Comparison of ENCODE assay signal across 9 mouse cellular contexts in the genomic region with DNA sequence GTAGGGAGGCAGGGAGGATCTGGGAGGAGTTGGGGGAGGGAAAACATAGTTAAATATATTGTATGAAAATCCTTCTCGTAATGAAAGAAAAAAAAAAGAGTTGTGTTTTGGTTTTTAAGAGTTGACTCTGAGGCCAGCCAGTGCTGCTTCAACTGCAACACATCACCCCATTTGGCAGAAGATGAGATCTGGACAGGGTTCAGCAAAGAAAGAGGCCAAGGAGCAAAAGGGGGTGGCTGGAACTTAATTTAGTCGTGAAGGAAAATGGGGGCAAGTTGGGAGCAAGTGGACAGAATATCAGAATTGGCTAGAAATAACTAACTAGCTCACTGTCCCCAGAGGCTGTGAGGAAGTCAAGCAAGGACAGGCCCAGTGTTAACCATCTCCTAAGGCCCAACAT. TPM values are rescaled to one million over a fixed set of nuclear protein-coding genes. Genes with fewer than 3 reads are reported as not detected.
DNase-seq lines count a peak whose midpoint lies in the region; ATAC-seq and TF ChIP-seq lines count a peak whose summit lies in the region.
"Had no signal": no experiment of that assay in that cellular context is flagged by ENCODE, and none has a peak within 500 bp of the region (broad histone marks: within the 10 kb centered on the region; RNA-seq: fewer than 3 reads in every experiment).

No protein-coding gene starts in this region.

- 65% methylated on average over 2 of the region's 2 CpGs for WGBS in embryonic facial prominence, embryonic 14.5 days
- WGBS in embryonic facial prominence, embryonic 10.5 days: 77% methylated on average over 2 of the region's 2 CpGs
- 48% methylated on average over 2 of the region's 2 CpGs for WGBS in lung, postnatal 0 days
- 85% methylated on average over 2 of the region's 2 CpGs for WGBS in midbrain, embryonic 16.5 days
- 83% methylated on average over 2 of the region's 2 CpGs for WGBS in hindbrain, embryonic 14.5 days

- H3K27ac ChIP-seq in embryonic facial prominence, embryonic 14.5 days (replicated peaks; ENCODE audit: low read depth, low read length): no peak overlapping the region
- no peak overlapping the region for H3K27ac ChIP-seq in embryonic facial prominence, embryonic 10.5 days (replicated peaks)
- H3K27ac ChIP-seq in lung, postnatal 0 days (ENCODE audit: low read length): no peak overlapping the region
- no peak overlapping the region for H3K27ac ChIP-seq in midbrain, embryonic 16.5 days (ENCODE audit: low read length)
- no peak overlapping the region for H3K27ac ChIP-seq in hindbrain, embryonic 14.5 days

- no peak overlapping the region for H3K4me3 ChIP-seq in embryonic facial prominence, embryonic 14.5 days (ENCODE audit: low read depth, low read length)
- H3K4me3 ChIP-seq in embryonic facial prominence, embryonic 10.5 days: no peak overlapping the region
- no peak overlapping the region for H3K4me3 ChIP-seq in lung, postnatal 0 days (ENCODE audit: low read depth, low read length)
- H3K4me3 ChIP-seq in midbrain, embryonic 16.5 days (ENCODE audit: low read depth, low read length): no peak overlapping the region
- H3K4me3 ChIP-seq in hindbrain, embryonic 14.5 days (replicated peaks; ENCODE audit: low read length): no peak overlapping the region

- intact Hi-C loops in heart, postnatal 14 days (cut with DNase I): no loop called here

- no peak overlapping the region for H3K9ac ChIP-seq in embryonic facial prominence, embryonic 14.5 days (ENCODE audit: low read depth, low read length)
- H3K9ac ChIP-seq in lung, postnatal 0 days (replicated peaks; ENCODE audit: low read depth): no peak overlapping the region
- no peak overlapping the region for H3K9ac ChIP-seq in midbrain, embryonic 16.5 days (ENCODE audit: low read depth, low read length)
- H3K9ac ChIP-seq in hindbrain, embryonic 14.5 days: no peak overlapping the region

- no peak for TF ChIP-seq EP300 in lung, postnatal 0 days (IDR thresholded peaks at IDR 0.05)

- H3K27me3 ChIP-seq in embryonic facial prominence, embryonic 14.5 days (replicated peaks; ENCODE audit: control insufficient read depth, insufficient read depth, low read length): no peaks in the 10 kb centered on the region
- no peaks in the 10 kb centered on the region for H3K27me3 ChIP-seq in embryonic facial prominence, embryonic 10.5 days (replicated peaks; ENCODE audit: low read depth, poor library complexity, severe bottlenecking)
- no peaks in the 10 kb centered on the region for H3K27me3 ChIP-seq in lung, postnatal 0 days (replicated peaks; ENCODE audit: insufficient read depth, low read length)
- H3K27me3 ChIP-seq in midbrain, embryonic 16.5 days (ENCODE audit: control insufficient read depth, insufficient read depth, low read depth, low read length): no peaks in the 10 kb centered on the region
- no peaks in the 10 kb centered on the region for H3K27me3 ChIP-seq in hindbrain, embryonic 14.5 days (ENCODE audit: control insufficient read depth, insufficient read depth, low read length)

- no peaks in the 10 kb centered on the region for H3K36me3 ChIP-seq in embryonic facial prominence, embryonic 14.5 days (ENCODE audit: control insufficient read depth, insufficient read depth, low read length)
- no peaks in the 10 kb centered on the region for H3K36me3 ChIP-seq in embryonic facial prominence, embryonic 10.5 days (replicated peaks)
- no peaks in the 10 kb centered on the region for H3K36me3 ChIP-seq in lung, postnatal 0 days (ENCODE audit: insufficient read depth, low read length)
- no peaks in the 10 kb centered on the region for H3K36me3 ChIP-seq in midbrain, embryonic 16.5 days (ENCODE audit: control insufficient read depth, insufficient read depth, low read length)
- no peaks in the 10 kb centered on the region for H3K36me3 ChIP-seq in hindbrain, embryonic 14.5 days (replicated peaks; ENCODE audit: control insufficient read depth, insufficient read depth)

- no peak overlapping the region for H3K4me2 ChIP-seq in embryonic facial prominence, embryonic 14.5 days (ENCODE audit: low read depth, low read length)
- H3K4me2 ChIP-seq in lung, postnatal 0 days (replicated peaks; ENCODE audit: low read depth, low read length): no peak overlapping the region
- no peak overlapping the region for H3K4me2 ChIP-seq in midbrain, embryonic 16.5 days (ENCODE audit: low read length)
- H3K4me2 ChIP-seq in hindbrain, embryonic 14.5 days (replicated peaks): no peak overlapping the region

- no peaks in the 10 kb centered on the region for H3K9me3 ChIP-seq in embryonic facial prominence, embryonic 14.5 days (ENCODE audit: control insufficient read depth, low read length)
- no peaks in the 10 kb centered on the region for H3K9me3 ChIP-seq in embryonic facial prominence, embryonic 10.5 days
- H3K9me3 ChIP-seq in lung, postnatal 0 days (ENCODE audit: low read length): no peaks in the 10 kb centered on the region
- no peaks in the 10 kb centered on the region for H3K9me3 ChIP-seq in midbrain, embryonic 16.5 days (replicated peaks; ENCODE audit: control insufficient read depth, low read length, poor library complexity, severe bottlenecking)
- no peaks in the 10 kb centered on the region for H3K9me3 ChIP-seq in hindbrain, embryonic 14.5 days (ENCODE audit: control insufficient read depth, low read length)

- TF ChIP-seq CTCF in lung, postnatal 0 days (IDR thresholded peaks at IDR 0.05): no peak

- peak; percentile 36 for DNase-seq in embryonic facial prominence, embryonic 14.5 days (ENCODE audit: low spot score)
- DNase-seq in embryonic facial prominence, embryonic 10.5 days (ENCODE audit: low spot score): no peak
- DNase-seq in adrenal gland, postnatal 10 days: peak; percentile 49
- DNase-seq in heart, postnatal 14 days: peak; percentile 69 to 80
- DNase-seq in lung, postnatal 0 days (ENCODE audit: low spot score): peak; percentile 19
- no peak for DNase-seq in left cerebral cortex, adult 11 months (ENCODE audit: low spot score)
- DNase-seq in hindbrain, embryonic 14.5 days (ENCODE audit: low spot score): no peak
- DNase-seq: cerebellum, adult 11-12 months had no signal

- no peak; the same call in 1 of the 2 replicates for ATAC-seq in embryonic facial prominence, embryonic 14.5 days (ENCODE audit: low read depth)
- no peak for ATAC-seq in lung, postnatal 0 days
- no peak for ATAC-seq in midbrain, embryonic 16.5 days
- ATAC-seq in hindbrain, embryonic 14.5 days (ENCODE audit: low FRiP score): no peak

- H3K4me1 ChIP-seq in embryonic facial prominence, embryonic 14.5 days (ENCODE audit: control insufficient read depth, insufficient read depth, low read length): 0 out of 2 replicates have a peak, but pooled peaks cover 5% of the 10 kb centered on the region
- H3K4me1 ChIP-seq in embryonic facial prominence, embryonic 10.5 days: peaks cover 18% of the 10 kb centered on the region
- H3K4me1 ChIP-seq in lung, postnatal 0 days (ENCODE audit: insufficient read depth, low read depth, low read length): no peaks in the 10 kb centered on the region; the same call in 1 of the 2 replicates
- H3K4me1 ChIP-seq in midbrain, embryonic 16.5 days (ENCODE audit: control insufficient read depth, insufficient read depth, low read length): peaks cover 1% of the 10 kb centered on the region; the same call in 1 of the 2 replicates
- H3K4me1 ChIP-seq in hindbrain, embryonic 14.5 days (replicated peaks; ENCODE audit: control insufficient read depth, insufficient read depth, low read length): peaks cover 6% of the 10 kb centered on the region; the same call in 1 of the 2 replicates

RNA-seq across cellular contexts. Expression of gene Adamts12, which starts 51.7 kb away (rescaled TPM):
- polyA plus RNA-seq in embryonic facial prominence, embryonic 14.5 days (2014; fragmentation: Nextera tagmentation; extraction: Ambion mirVana): 12.8 and 13.6 TPM in 2 replicates
- 1.8 TPM in 2 replicates for polyA plus RNA-seq in embryonic facial prominence, embryonic 10.5 days (2016; fragmentation: Nextera tagmentation; extraction: Ambion mirVana)
- total RNA-seq in adrenal gland, postnatal 10 days (2021): 10 to 100 TPM; 16.9 to 19.2 TPM
- 10 to 100 TPM; 17.4 to 17.9 TPM for total RNA-seq in heart, postnatal 14 days (2021)
- polyA plus RNA-seq in lung, postnatal 0 days (2015; fragmentation: Nextera tagmentation; extraction: Ambion mirVana): 1.9 and 2.2 TPM in 2 replicates
- 1.1 and 1.5 TPM in 2 replicates for polyA plus RNA-seq in midbrain, embryonic 16.5 days (2015; fragmentation: Nextera tagmentation; extraction: Ambion mirVana)
- 2.0 and 3.1 TPM in 2 replicates for polyA plus RNA-seq in hindbrain, embryonic 14.5 days (2014; fragmentation: Nextera tagmentation; extraction: Ambion mirVana)

Comparison
In these comparisons a context has a peak if more than half of its experiments do, and no peak if none do; other contexts are left out.
1. DNase-seq: peak in embryonic facial prominence, embryonic 14.5 days (single experiment), adrenal gland, postnatal 10 days (single experiment), heart, postnatal 14 days (2 of 2) and lung, postnatal 0 days (single experiment); none in embryonic facial prominence, embryonic 10.5 days (single experiment), left cerebral cortex, adult 11 months (single experiment) and hindbrain, embryonic 14.5 days (single experiment).